Mouse (Mus musculus) lung, postnatal 0 days (tissue): Measurements from ENCODE around the gene Syngr2. TPM values are rescaled to one million over a fixed set of nuclear protein-coding genes. Genes with fewer than 3 reads are reported as not detected.

Experiments used
- ATAC-seq: fragments of 200-750 bp; cut with Nextera tagmentation; 2 replicates; pipeline ENCODE4 v1.8.0; 2017; ENCODE audit warnings: moderate library complexity
- DNase-seq: peaks from one replicate; pipeline ENCODE4 v3.0.0-alpha.2; 2016; ENCODE audit warnings: low spot score
- H3K27ac ChIP-seq: fragments of 300-500 bp; sonication (generic); 2 replicates; pipeline ENCODE4 v1.5.1; 2014; ENCODE audit warnings: antibody characterized with exemption, mild to moderate bottlenecking, low read length, mixed read lengths
- H3K27me3 ChIP-seq: fragments of 300-500 bp; sonication (generic); replicated peaks from 2 replicates; pipeline ENCODE4 v1.6.1; 2014; ENCODE audit warnings: low read length, mixed read lengths; ENCODE audit not compliant: insufficient read depth
- H3K36me3 ChIP-seq: fragments of 300-500 bp; sonication (generic); 2 replicates; pipeline ENCODE4 v1.6.1; 2014; ENCODE audit warnings: low read length, mixed read lengths; ENCODE audit not compliant: insufficient read depth
- H3K4me1 ChIP-seq: fragments of 300-500 bp; sonication (generic); 2 replicates; pipeline ENCODE4 v1.6.1; 2014; ENCODE audit warnings: antibody characterized with exemption, low read depth, low read length, mixed read lengths; ENCODE audit not compliant: insufficient read depth
- H3K4me2 ChIP-seq: fragments of 300-500 bp; sonication (generic); replicated peaks from 2 replicates; pipeline ENCODE4 v1.6.1; 2014; ENCODE audit warnings: low read depth, mild to moderate bottlenecking, low read length, moderate library complexity, mixed read lengths
- H3K4me3 ChIP-seq: fragments of 300-500 bp; sonication (generic); 2 replicates; pipeline ENCODE4 v1.5.1; 2014; ENCODE audit warnings: low read depth, low read length
- H3K9ac ChIP-seq: fragments of 300-500 bp; sonication (generic); replicated peaks from 2 replicates; pipeline ENCODE4 v1.6.1; 2014; ENCODE audit warnings: low read depth, mild to moderate bottlenecking
- H3K9me3 ChIP-seq: fragments of 300-500 bp; sonication (generic); 2 replicates; pipeline ENCODE4 v1.6.1; 2016; ENCODE audit warnings: low read length, mixed read lengths
- CTCF ChIP-seq: IDR thresholded peaks from 2 replicates; pipeline ENCODE4 v1.5.1; 2016; ENCODE audit warnings: antibody characterized with exemption, mild to moderate bottlenecking
- EP300 ChIP-seq: IDR thresholded peaks from 2 replicates; pipeline ENCODE4 v1.6.1; 2016; ENCODE audit warnings: antibody characterized with exemption, mild to moderate bottlenecking, control low read depth
- WGBS: fragments of 180-500 bp; shearing (Covaris S2); extraction: QIAGEN DNeasy Blood & Tissue Kit; methylation state at CpG from one replicate; pipeline ENCODE4 v1.1.7; 2014; 5-methylcytosine and 5-hydroxymethylcytosine counted together
- polyA plus RNA-seq: library from polyadenylated mRNA; unstranded; fragments of >200 nt; fragmentation: Nextera tagmentation; extraction: Ambion mirVana; gene quantifications from 2 replicates; pipeline ENCODE4 v1.2.1, GENCODE M21; 2015

The Syngr2 gene
- polyA plus RNA-seq, 1 experiment from 2014 or later, result 108 TPM

DNA sequence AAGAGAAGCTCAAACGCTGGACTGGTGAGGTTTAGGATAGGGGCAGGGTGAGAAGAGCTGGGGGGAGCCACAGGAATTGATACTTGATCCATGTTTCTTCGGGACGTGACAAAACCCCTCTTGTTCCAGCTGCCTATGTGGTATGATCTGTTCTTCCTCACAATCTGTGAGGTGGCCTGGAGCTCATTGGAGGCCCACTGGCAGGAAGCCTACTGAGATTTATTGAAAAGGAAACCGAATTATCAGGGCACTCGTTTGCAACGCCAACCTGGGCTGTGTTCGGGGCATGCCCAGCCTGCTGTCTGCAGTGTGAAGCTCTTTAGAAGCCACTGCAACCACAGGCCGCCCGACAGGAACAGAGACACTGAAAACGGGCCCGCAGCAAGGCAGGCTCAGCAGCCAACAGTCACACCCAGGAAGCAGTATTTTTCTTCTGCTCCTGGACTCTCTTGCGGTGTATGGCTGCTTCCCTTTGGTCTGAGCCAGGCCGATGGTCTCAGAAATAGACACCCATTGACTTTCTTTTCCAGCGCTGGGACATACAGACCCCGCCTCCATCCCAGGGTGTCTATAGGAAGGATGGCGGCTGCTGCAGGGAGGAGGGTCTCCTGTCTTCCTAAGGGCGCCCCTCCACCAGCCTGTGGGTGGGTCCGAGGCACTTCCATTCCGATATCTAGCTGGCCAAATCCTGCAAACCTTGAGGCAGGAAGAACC is 39.0 kb downstream of the Syngr2 start:
- H3K9ac ChIP-seq, result peak overlapping the region; percentile 43
- DNase-seq, result peak; percentile 75
- no peaks in the 10 kb centered on the region for H3K9me3 ChIP-seq
- no peaks in the 10 kb centered on the region for H3K27me3 ChIP-seq
- H3K4me2 ChIP-seq, result peak overlapping the region; percentile 69
- peaks cover 13% of the 10 kb centered on the region; the same call in 1 of the 2 replicates for H3K4me1 ChIP-seq
- ATAC-seq, result peak; percentile 60
- peak overlapping the region; percentile 86 for H3K27ac ChIP-seq
- H3K4me3 ChIP-seq, result peak overlapping the region; percentile 65
- WGBS, result 5% methylated on average over 18 of the region's 19 CpGs
- TF ChIP-seq CTCF (no peak), EP300 (no peak)
- no peaks in the 10 kb centered on the region for H3K36me3 ChIP-seq

DNA sequence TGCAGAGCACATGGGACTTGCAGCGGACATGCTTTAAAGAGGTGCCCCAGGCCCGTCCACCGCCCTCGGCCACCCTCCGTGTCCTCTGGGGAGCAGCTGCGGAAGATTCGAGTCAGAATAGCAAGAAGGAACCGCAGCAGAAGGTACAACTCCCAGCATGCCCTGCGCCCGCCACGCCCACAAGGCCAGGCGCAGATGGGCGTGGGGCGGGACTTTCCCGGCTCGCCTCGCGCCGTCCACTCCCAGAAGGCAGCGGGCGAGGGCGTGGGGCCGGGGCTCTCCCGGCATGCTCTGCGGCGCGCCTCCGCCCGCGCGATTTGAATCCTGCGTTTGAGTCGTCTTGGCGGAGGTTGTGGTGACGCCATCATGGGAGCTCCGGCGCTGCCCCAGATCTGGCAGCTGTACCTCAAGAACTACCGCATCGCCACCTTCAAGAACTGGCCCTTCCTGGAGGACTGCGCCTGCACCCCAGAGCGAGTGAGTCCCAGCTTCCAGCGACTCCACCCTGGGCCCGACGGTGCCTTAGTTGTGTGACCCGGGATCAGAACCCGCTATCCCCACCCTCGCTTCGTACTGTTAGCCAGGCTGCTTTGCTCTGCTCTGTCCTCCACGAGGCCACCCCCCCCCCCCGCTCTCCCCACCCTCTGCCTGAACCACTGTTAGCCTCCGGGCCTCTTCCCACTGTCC is 39.7 kb downstream of the Syngr2 start, which contains the start of gene Birc5:
TSS of gene Birc5 (plus strand) at position 267 of the 687 bp plus-strand sequence.
- DNase-seq (peak; percentile 98), ATAC-seq (peak; percentile 99)
- TF ChIP-seq EP300, result no peak
- TF ChIP-seq CTCF, result no peak
- H3K36me3 ChIP-seq, result no peaks in the 10 kb centered on the region
- peak within 1 kb of the TSS; percentile 69 for H3K4me2 ChIP-seq
- no peaks in the 10 kb centered on the region for H3K27me3 ChIP-seq
- H3K4me1 ChIP-seq, result peaks cover 13% of the 10 kb centered on the region; the same call in 1 of the 2 replicates
- WGBS, result 1% methylated on average over 50 of the region's 51 CpGs
- peak within 1 kb of the TSS; percentile 43 for H3K9ac ChIP-seq
- peak within 1 kb of the TSS; percentile 65 for H3K4me3 ChIP-seq
- peak within 1 kb of the TSS; percentile 86 for H3K27ac ChIP-seq
- H3K9me3 ChIP-seq, result no peaks in the 10 kb centered on the region

DNA sequence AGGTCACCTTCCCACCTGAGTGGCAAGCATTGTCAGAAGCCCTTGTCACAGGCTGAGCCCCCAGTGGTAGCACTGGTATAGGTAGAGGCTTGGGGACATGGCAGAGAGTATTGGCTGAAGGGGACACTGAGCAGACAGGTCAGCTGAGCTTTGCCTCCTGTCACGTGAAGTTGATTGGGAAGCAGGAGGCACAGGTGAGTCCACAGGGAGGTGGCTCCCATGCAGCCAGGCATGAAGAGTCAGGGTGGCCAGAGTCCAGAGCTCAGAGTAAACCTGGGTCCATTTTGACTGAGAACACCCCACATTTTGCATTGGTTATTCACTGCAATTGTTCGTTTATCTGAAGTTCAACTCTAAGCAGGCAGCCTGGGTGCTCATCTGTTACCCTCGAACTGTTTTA is 43.4 kb downstream of the Syngr2 start:
- Histone ChIP-seq H3K4me3 (no peak overlapping the region), H3K36me3 (no peaks in the 10 kb centered on the region), H3K4me1 (peaks cover 10% of the 10 kb centered on the region; the same call in 1 of the 2 replicates), H3K27me3 (no peaks in the 10 kb centered on the region), H3K9ac (no peak overlapping the region), H3K9me3 (no peaks in the 10 kb centered on the region), H3K27ac (no peak overlapping the region), H3K4me2 (no peak overlapping the region)
- ATAC-seq (no peak), DNase-seq (no peak)
- WGBS, result 76% methylated on average over 3 of the region's 3 CpGs
- no peak for TF ChIP-seq EP300
- TF ChIP-seq CTCF, result no peak

DNA sequence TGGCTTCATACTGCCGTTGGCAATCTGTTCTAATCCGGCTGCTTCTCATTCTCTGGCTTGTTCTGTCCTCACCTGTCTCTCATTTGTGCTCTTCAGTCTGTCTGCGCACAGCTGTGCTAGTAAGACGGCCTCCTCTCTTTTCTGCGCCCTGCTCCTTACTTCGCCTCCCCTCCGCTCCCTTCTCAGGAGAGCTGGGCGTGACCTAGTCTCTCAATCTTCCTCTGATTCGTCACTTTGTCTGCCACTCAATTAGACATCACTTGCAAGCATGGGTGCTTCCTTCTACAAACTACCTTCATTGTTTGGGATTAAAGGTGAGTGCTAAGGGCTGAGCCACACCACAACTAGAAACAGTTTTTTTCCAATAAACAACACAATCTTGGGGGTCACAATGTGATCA is 44.8 kb downstream of the Syngr2 start:
- Histone ChIP-seq H3K9ac (no peak overlapping the region), H3K4me2 (no peak overlapping the region), H3K36me3 (no peaks in the 10 kb centered on the region), H3K4me1 (peaks cover 5% of the 10 kb centered on the region; the same call in 1 of the 2 replicates), H3K27ac (no peak overlapping the region), H3K9me3 (no peaks in the 10 kb centered on the region), H3K27me3 (no peaks in the 10 kb centered on the region), H3K4me3 (no peak overlapping the region)
- DNase-seq, result no peak
- 94% methylated on average over 9 of the region's 9 CpGs for WGBS
- ATAC-seq, result no peak
- TF ChIP-seq CTCF, result no peak
- no peak for TF ChIP-seq EP300

DNA sequence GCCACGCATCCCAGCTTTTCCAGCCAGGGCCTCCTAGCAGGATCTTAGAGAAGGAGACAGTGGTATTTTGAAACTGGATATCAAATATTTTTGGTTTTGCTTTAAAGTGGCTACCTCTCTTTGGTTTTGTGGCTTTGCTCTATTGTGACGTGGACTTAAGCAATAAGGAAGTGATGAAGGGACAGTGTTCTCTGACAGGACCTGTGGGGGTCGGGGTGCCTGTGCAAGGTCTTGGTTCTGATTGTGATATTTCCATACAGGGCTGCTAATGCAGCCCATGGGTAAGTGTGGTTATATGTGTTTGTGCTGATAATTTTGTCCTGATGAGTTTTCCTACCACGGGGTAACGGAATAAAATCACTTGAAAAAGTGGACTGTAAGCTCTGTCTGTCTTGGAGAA is 45.9 kb downstream of the Syngr2 start:
- Histone ChIP-seq H3K4me2 (no peak overlapping the region), H3K9me3 (no peaks in the 10 kb centered on the region), H3K27ac (no peak overlapping the region), H3K27me3 (no peaks in the 10 kb centered on the region), H3K4me3 (no peak overlapping the region), H3K4me1 (no peaks in the 10 kb centered on the region), H3K9ac (no peak overlapping the region), H3K36me3 (no peaks in the 10 kb centered on the region)
- no peak for ATAC-seq
- TF ChIP-seq EP300, result no peak
- TF ChIP-seq CTCF, result no peak
- WGBS, result 93% methylated on average over 5 of the region's 5 CpGs
- DNase-seq, result no peak

DNA sequence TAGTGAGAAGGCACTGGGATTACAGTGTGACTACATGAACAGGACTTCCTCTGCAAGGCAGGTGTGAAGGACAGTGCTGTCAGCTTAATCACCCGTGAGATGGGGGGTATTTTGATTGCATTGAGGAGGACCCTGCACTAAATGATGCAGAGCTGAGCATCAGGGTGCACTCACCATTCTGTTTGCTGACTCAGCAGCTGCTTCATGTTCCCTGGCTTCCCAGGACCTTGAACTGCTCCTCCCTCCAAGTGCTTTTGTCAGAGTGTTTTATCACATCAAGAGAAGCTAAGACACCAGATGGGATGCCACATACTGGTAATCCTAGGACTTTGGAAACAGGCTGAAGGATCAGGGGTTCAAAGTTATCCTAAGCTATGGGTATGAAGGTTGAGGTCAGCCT is 46.5 kb downstream of the Syngr2 start:
- no peaks in the 10 kb centered on the region for H3K27me3 ChIP-seq
- no peaks in the 10 kb centered on the region for H3K9me3 ChIP-seq
- no peaks in the 10 kb centered on the region for H3K36me3 ChIP-seq
- no peak overlapping the region for H3K4me3 ChIP-seq
- no peaks in the 10 kb centered on the region for H3K4me1 ChIP-seq
- no peak for TF ChIP-seq CTCF
- TF ChIP-seq EP300, result no peak
- no peak overlapping the region for H3K4me2 ChIP-seq
- H3K27ac ChIP-seq, result no peak overlapping the region
- 73% methylated on average over 1 of the region's 1 CpGs for WGBS
- no peak for DNase-seq
- H3K9ac ChIP-seq, result no peak overlapping the region
- ATAC-seq, result no peak
